Mouse (Mus musculus) myocyte (in vitro differentiated cells): Measurements from ENCODE around the gene Mboat1.

ENCODE experiments used
- E2F4 ChIP-seq: IDR thresholded peaks from one replicate; pipeline ENCODE4 v1.6.1; 2011; ENCODE audit warnings: mild to moderate bottlenecking, control low read depth, moderate library complexity; ENCODE audit not compliant: insufficient read depth
- MAX ChIP-seq: IDR thresholded peaks from one replicate; pipeline ENCODE4 v1.6.1; 2011; ENCODE audit warnings: low read depth, mild to moderate bottlenecking, control low read depth
- MYOD1 ChIP-seq, 3 experiments: IDR thresholded peaks; one replicate each; pipeline ENCODE4 v1.6.1; 2011; ENCODE audit warnings: control low read depth in 2 of 3, low read depth in 2 of 3, mild to moderate bottlenecking in 2 of 3, moderate library complexity in 1 of 3; ENCODE audit not compliant: insufficient read length in 2 of 3, control insufficient read depth in 1 of 3
- MYOG ChIP-seq, 3 experiments: IDR thresholded peaks; one replicate each; pipeline ENCODE4 v1.6.1; 2011; ENCODE audit warnings: control low read depth in 2 of 3, low read depth in 2 of 3, mild to moderate bottlenecking in 2 of 3; ENCODE audit not compliant: insufficient read length in 2 of 3, control insufficient read depth in 1 of 3, insufficient read depth in 1 of 3
- POLR2A ChIP-seq: IDR thresholded peaks from one replicate; pipeline ENCODE4 v1.6.1; 2011; ENCODE audit warnings: low read depth, mild to moderate bottlenecking, control low read depth, moderate library complexity; ENCODE audit not compliant: insufficient read length
- POLR2AphosphoS2 ChIP-seq: IDR thresholded peaks from one replicate; pipeline ENCODE4 v1.6.1; 2011; ENCODE audit warnings: low read depth, control low read depth; ENCODE audit not compliant: insufficient read length
- REST ChIP-seq: IDR thresholded peaks from one replicate; pipeline ENCODE4 v1.6.1; 2011; ENCODE audit warnings: mild to moderate bottlenecking, control low read depth, moderate library complexity; ENCODE audit not compliant: insufficient read depth, insufficient read length
- TCF12 ChIP-seq: IDR thresholded peaks from one replicate; pipeline ENCODE4 v1.6.1; 2011; ENCODE audit warnings: mild to moderate bottlenecking, control low read depth; ENCODE audit not compliant: poor library complexity, insufficient read depth, severe bottlenecking
- TCF3 ChIP-seq: IDR thresholded peaks from one replicate; pipeline ENCODE4 v1.6.1; 2011; ENCODE audit warnings: low read depth, control low read depth; ENCODE audit not compliant: insufficient read length
- USF1 ChIP-seq: IDR thresholded peaks from one replicate; pipeline ENCODE4 v1.6.1; 2011; ENCODE audit warnings: low read depth, mild to moderate bottlenecking, control low read depth, moderate library complexity

GRCm38 (mm10) chr13:30185549-30185948, 49.3 kb downstream of the Mboat1 start:
- TF ChIP-seq POLR2A (no peak), MYOD1 (IDR thresholded peaks at IDR 0.05; ENCODE audit: control insufficient read depth in 1 of 3, insufficient read length in 2 of 3, low read depth in 2 of 3) (no peak), POLR2AphosphoS2 (no peak), USF1 (no peak), MYOG (IDR thresholded peaks at IDR 0.05; ENCODE audit: control insufficient read depth in 1 of 3, insufficient read depth in 1 of 3, insufficient read length in 2 of 3, low read depth in 2 of 3) (no peak), E2F4 (no peak), MAX (no peak), TCF12 (no peak), REST (no peak), TCF3 (no peak)
